Mouse (Mus musculus): ENCODE measurements at regions not wholly inside any gene's neighbourhood (a gene's known extent, or its start where the extent isn't known, plus 50 kb on each side); places are given as distances from the start of the nearest gene placed in this dataset.

DNA sequence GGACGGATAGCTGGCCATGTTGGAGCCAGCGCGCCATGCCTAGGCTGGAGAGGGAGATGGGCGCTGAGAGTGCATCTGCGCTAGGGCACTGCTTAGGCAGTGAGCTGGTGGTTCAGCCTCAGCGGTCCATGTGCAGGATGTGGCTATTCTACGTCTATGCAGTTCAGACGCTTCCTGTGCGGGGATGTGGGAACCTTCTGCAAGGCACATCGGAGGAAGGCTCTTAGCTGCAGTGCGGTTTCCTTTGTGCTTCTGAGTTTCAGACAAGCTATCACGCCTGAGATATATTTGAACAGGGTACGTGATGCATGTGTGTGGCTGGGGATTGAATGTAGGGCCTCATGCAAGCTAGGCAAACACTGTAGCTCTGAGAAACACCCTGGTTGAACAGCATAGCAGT is 54.4 kb upstream of the Lrpprc start:
- 88% methylated on average over 13 of the region's 13 CpGs for WGBS
- Histone ChIP-seq H3K9ac (ENCODE audit: low read depth, low read length) (no peak overlapping the region), H3K27ac (replicated peaks; ENCODE audit: insufficient read depth, low read depth, low read length) (no peak overlapping the region), H3K79me2 (ENCODE audit: control insufficient read depth, insufficient read depth, low read length) (no peaks in the 10 kb centered on the region), H3K4me1 (ENCODE audit: control insufficient read depth, insufficient read depth, low read length) (no peaks in the 10 kb centered on the region), H3K27me3 (ENCODE audit: control insufficient read depth, insufficient read depth, low read length) (no peaks in the 10 kb centered on the region), H3K36me3 (ENCODE audit: control insufficient read depth, insufficient read depth, low read length) (no peaks in the 10 kb centered on the region), H3K4me3 (ENCODE audit: insufficient read depth, low read depth, low read length) (no peak overlapping the region)
- TF ChIP-seq POLR2A (IDR thresholded peaks at IDR 0.05; ENCODE audit: extremely low read depth, insufficient read depth, low read length) (no peak), CTCF (IDR thresholded peaks at IDR 0.05; ENCODE audit: low read depth, low read length) (no peak)
- DNase-seq (ENCODE audit: extremely low read depth, low read depth, low spot score), result no peak

DNA sequence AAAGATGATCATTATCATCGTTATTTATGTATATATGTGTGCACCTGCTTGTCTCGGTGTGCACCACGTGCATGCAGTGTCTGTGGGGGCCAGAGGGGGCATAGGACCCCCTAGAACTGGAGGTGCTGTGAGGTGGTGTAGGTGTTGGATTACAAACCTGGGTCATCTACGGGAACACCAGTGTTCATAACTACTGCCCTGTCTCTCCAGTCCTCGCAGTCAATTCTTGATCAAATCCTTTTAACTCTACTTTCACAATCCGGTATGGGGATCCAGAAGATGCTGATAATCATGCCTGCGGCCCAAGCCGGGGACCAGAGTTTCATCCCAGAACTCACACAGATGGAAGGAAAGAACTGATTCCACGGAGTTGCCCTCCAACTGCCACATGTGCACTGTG is 55.6 kb upstream of the Lrpprc start:
- TF ChIP-seq CTCF (IDR thresholded peaks at IDR 0.05; ENCODE audit: low read depth, low read length) (no peak), POLR2A (IDR thresholded peaks at IDR 0.05; ENCODE audit: extremely low read depth, insufficient read depth, low read length) (no peak)
- Histone ChIP-seq H3K79me2 (ENCODE audit: control insufficient read depth, insufficient read depth, low read length) (no peaks in the 10 kb centered on the region), H3K27me3 (ENCODE audit: control insufficient read depth, insufficient read depth, low read length) (no peaks in the 10 kb centered on the region), H3K36me3 (ENCODE audit: control insufficient read depth, insufficient read depth, low read length) (no peaks in the 10 kb centered on the region), H3K4me3 (ENCODE audit: insufficient read depth, low read depth, low read length) (no peak overlapping the region), H3K4me1 (ENCODE audit: control insufficient read depth, insufficient read depth, low read length) (no peaks in the 10 kb centered on the region), H3K27ac (replicated peaks; ENCODE audit: insufficient read depth, low read depth, low read length) (no peak overlapping the region), H3K9ac (ENCODE audit: low read depth, low read length) (no peak overlapping the region)
- WGBS, result 85% methylated on average over 9 of the region's 9 CpGs
- no peak for DNase-seq (ENCODE audit: extremely low read depth, low read depth, low spot score)

DNA sequence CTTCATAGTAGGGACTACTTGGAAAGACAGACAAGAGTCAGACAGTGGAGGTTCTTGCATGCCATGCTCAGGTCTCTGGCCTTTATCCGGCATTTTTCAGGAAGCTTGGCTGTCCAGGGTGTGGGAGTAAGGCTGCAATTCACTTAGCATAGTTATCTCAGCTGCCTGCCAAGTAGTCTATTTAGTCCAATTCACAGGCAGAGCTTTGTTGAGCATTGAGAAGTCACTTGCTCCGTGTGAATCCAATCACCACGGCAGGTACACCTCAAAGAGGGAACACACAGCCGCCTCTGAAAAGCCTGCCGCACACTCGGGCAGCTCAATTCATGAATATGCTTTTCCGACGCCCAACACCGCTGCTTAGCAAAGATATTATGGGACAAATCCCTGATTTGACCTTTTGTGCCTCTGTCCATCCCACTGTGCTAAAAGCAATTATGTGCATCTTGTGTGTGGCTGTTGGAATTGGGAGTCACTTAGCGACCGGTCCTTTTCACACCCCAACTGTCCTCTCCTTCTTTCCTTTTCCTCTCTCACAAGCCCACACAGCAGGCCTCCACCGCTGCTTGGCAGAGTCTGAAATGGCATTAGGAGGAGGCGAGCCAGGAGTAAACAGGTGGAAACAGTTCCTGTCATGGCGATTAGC is 57.9 kb upstream of the Lrpprc start:
- Histone ChIP-seq H3K27me3 (ENCODE audit: control insufficient read depth, insufficient read depth, low read length) (no peaks in the 10 kb centered on the region), H3K36me3 (ENCODE audit: control insufficient read depth, insufficient read depth, low read length) (no peaks in the 10 kb centered on the region), H3K27ac (replicated peaks; ENCODE audit: insufficient read depth, low read depth, low read length) (no peak overlapping the region), H3K4me1 (ENCODE audit: control insufficient read depth, insufficient read depth, low read length) (no peaks in the 10 kb centered on the region), H3K79me2 (ENCODE audit: control insufficient read depth, insufficient read depth, low read length) (no peaks in the 10 kb centered on the region), H3K9ac (ENCODE audit: low read depth, low read length) (no peak overlapping the region), H3K4me3 (ENCODE audit: insufficient read depth, low read depth, low read length) (no peak overlapping the region)
- no peak for TF ChIP-seq POLR2A (IDR thresholded peaks at IDR 0.05; ENCODE audit: extremely low read depth, insufficient read depth, low read length)
- 71% methylated on average over 14 of the region's 14 CpGs for WGBS
- no peak for DNase-seq (ENCODE audit: extremely low read depth, low read depth, low spot score)

DNA sequence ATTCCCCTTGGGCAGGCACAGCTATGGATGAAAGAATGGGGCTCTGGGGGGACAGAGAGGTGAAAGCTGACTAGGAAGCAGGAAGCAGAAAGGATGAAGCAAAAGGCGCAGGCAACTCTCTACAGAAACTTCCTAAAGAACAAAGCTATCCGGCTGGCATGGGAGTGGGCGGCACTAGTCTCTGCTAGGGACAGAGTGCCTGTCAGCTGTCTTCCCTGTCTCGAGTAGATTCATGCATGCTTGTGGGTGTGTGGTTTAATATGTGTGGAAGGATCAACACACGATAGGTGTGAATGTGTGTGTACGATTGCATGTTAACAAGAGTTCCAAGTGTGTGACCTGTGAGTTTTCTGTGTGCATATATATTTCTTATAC is 58.4 kb upstream of the Lrpprc start:
- Histone ChIP-seq H3K4me3 (ENCODE audit: insufficient read depth, low read depth, low read length) (no peak overlapping the region), H3K36me3 (ENCODE audit: control insufficient read depth, insufficient read depth, low read length) (no peaks in the 10 kb centered on the region), H3K27ac (replicated peaks; ENCODE audit: insufficient read depth, low read depth, low read length) (no peak overlapping the region), H3K79me2 (ENCODE audit: control insufficient read depth, insufficient read depth, low read length) (no peaks in the 10 kb centered on the region), H3K27me3 (ENCODE audit: control insufficient read depth, insufficient read depth, low read length) (no peaks in the 10 kb centered on the region), H3K4me1 (ENCODE audit: control insufficient read depth, insufficient read depth, low read length) (no peaks in the 10 kb centered on the region), H3K9ac (ENCODE audit: low read depth, low read length) (no peak overlapping the region)
- WGBS, result 82% methylated on average over 6 of the region's 6 CpGs
- TF ChIP-seq CTCF (IDR thresholded peaks at IDR 0.05; ENCODE audit: low read depth, low read length) (no peak), POLR2A (IDR thresholded peaks at IDR 0.05; ENCODE audit: extremely low read depth, insufficient read depth, low read length) (no peak)
- no peak for DNase-seq (ENCODE audit: extremely low read depth, low read depth, low spot score)

DNA sequence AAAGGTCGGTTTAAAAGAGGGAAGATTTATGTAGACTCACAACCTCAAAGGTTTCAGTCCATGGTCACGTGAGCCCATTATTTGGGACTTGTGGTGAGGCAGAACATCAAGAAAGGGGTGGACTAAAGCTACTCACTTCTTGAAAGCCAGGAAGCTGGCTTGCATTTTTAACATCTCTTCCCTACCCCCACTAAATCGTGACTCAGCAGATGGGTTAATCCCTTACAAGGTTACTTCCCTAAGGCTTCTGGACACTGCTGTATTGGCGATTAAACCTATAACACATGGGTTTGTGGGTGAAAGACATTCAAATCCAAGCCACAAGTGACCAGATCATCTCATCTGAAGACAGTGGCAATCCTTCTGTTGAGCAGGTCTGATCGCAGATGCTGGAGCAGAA is 59.9 kb upstream of the Lrpprc start:
- no peaks in the 10 kb centered on the region; the same call in 1 of the 2 replicates for H3K4me1 ChIP-seq (ENCODE audit: control insufficient read depth, insufficient read depth, low read length)
- H3K9ac ChIP-seq (ENCODE audit: low read depth, low read length), result no peak overlapping the region
- no peaks in the 10 kb centered on the region for H3K79me2 ChIP-seq (ENCODE audit: control insufficient read depth, insufficient read depth, low read length)
- H3K27ac ChIP-seq (replicated peaks; ENCODE audit: insufficient read depth, low read depth, low read length), result no peak overlapping the region
- TF ChIP-seq CTCF (IDR thresholded peaks at IDR 0.05; ENCODE audit: low read depth, low read length), result no peak
- TF ChIP-seq POLR2A (IDR thresholded peaks at IDR 0.05; ENCODE audit: extremely low read depth, insufficient read depth, low read length), result no peak
- no peaks in the 10 kb centered on the region for H3K36me3 ChIP-seq (ENCODE audit: control insufficient read depth, insufficient read depth, low read length)
- no peak overlapping the region for H3K4me3 ChIP-seq (ENCODE audit: insufficient read depth, low read depth, low read length)
- no peaks in the 10 kb centered on the region for H3K27me3 ChIP-seq (ENCODE audit: control insufficient read depth, insufficient read depth, low read length)
- DNase-seq (ENCODE audit: extremely low read depth, low read depth, low spot score), result no peak
- WGBS, result 80% methylated on average over 5 of the region's 5 CpGs

DNA sequence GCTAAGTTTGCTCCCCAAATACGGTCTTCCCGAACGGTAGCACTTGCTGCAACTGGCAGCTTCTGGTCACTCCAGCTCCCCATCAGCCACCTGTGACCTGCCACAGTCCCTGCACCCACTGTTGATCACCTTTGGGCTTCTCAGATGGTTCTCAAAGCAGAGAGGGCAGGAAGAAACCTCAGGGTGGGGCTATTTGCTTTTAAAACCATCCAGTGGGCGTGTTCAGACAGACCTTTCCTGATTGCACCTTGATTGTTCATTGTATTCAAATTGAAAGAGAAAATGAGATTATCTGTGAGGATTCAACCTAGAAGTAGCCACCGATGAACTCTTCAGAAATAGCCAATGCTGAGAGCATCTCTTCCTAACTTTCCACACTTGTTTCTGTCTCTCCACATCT is 60.3 kb upstream of the Lrpprc start:
- WGBS, result 81% methylated on average over 5 of the region's 5 CpGs
- no peak for DNase-seq (ENCODE audit: extremely low read depth, low read depth, low spot score)
- Histone ChIP-seq H3K4me1 (ENCODE audit: control insufficient read depth, insufficient read depth, low read length) (peaks cover 3% of the 10 kb centered on the region), H3K79me2 (ENCODE audit: control insufficient read depth, insufficient read depth, low read length) (no peaks in the 10 kb centered on the region), H3K27ac (replicated peaks; ENCODE audit: insufficient read depth, low read depth, low read length) (no peak overlapping the region), H3K4me3 (ENCODE audit: insufficient read depth, low read depth, low read length) (no peak overlapping the region), H3K36me3 (ENCODE audit: control insufficient read depth, insufficient read depth, low read length) (no peaks in the 10 kb centered on the region), H3K9ac (ENCODE audit: low read depth, low read length) (no peak overlapping the region), H3K27me3 (ENCODE audit: control insufficient read depth, insufficient read depth, low read length) (no peaks in the 10 kb centered on the region)
- no peak for TF ChIP-seq POLR2A (IDR thresholded peaks at IDR 0.05; ENCODE audit: extremely low read depth, insufficient read depth, low read length)
- no peak for TF ChIP-seq CTCF (IDR thresholded peaks at IDR 0.05; ENCODE audit: low read depth, low read length)

All from liver, adult 2 months (tissue).